In the genomic region with DNA sequence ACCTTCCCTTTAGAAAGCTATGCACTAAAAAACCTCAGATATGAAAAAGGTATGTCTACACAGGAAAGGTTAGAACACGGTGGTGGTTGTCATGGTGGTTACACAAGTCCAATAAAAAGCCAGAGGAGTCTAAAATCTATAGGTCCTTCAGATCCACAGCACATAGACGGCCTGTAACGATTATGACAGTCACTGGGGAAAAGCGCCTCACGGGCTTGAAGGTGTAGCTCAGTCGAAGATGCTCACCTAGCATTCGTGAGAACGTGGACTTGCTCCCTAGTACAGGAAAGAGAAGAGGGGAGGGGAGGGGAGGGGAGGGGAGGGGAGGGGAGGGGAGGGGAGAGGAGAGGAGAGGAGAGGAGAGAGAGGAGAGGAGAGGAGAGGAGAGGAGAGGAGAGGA, we compare ENCODE assay signal across 41 mouse cellular contexts. TPM values are rescaled to one million over a fixed set of nuclear protein-coding genes. Genes with fewer than 3 reads are reported as not detected.
"Had no signal": no experiment of that assay in that cellular context is flagged by ENCODE, and none has a peak within 500 bp of the region (broad histone marks: within the 10 kb centered on the region; RNA-seq: fewer than 3 reads in every experiment).

No protein-coding gene starts in this region.

- H3K4me2 ChIP-seq: limb, embryonic 12.5 days; limb, embryonic 13.5 days; limb, embryonic 15.5 days; liver, embryonic 11.5 days; liver, embryonic 12.5 days; liver, embryonic 13.5 days; liver, embryonic 15.5 days; lung, embryonic 14.5 days; lung, embryonic 15.5 days; midbrain, embryonic 11.5 days; midbrain, embryonic 12.5 days; midbrain, embryonic 13.5 days; midbrain, embryonic 15.5 days; neural tube, embryonic 12.5 days had no signal

- H3K27ac ChIP-seq: limb, embryonic 10.5 days; limb, embryonic 12.5 days; limb, embryonic 13.5 days; limb, embryonic 15.5 days; liver, embryonic 12.5 days; liver, embryonic 13.5 days; liver, embryonic 14.5 days; liver, embryonic 15.5 days; lung, embryonic 15.5 days; macrophage; midbrain, embryonic 10.5 days; midbrain, embryonic 12.5 days; midbrain, embryonic 13.5 days; midbrain, embryonic 15.5 days; neural tube, embryonic 12.5 days had no signal

- H3K9ac ChIP-seq: limb, embryonic 12.5 days; limb, embryonic 13.5 days; limb, embryonic 15.5 days; liver, embryonic 12.5 days; liver, embryonic 13.5 days; liver, embryonic 14.5 days; liver, embryonic 15.5 days; liver, postnatal 0 days; lung, embryonic 14.5 days; lung, embryonic 15.5 days; midbrain, embryonic 12.5 days; midbrain, embryonic 13.5 days; midbrain, embryonic 15.5 days; neural tube, embryonic 12.5 days had no signal

- H3K27me3 ChIP-seq: limb, embryonic 15.5 days; liver, embryonic 13.5 days; lung, embryonic 15.5 days; midbrain, embryonic 12.5 days; midbrain, embryonic 13.5 days; midbrain, embryonic 15.5 days; neural tube, embryonic 12.5 days had no signal

- DNase-seq: left cerebral cortex, postnatal 4 days; liver; liver, embryonic 13.5 days; liver, postnatal 0 days; lung, adult 18-20 months; lung, adult 2 months; lung, embryonic 14.5 days; lung, postnatal 10 days; lung, postnatal 14 days; lung, postnatal 36 days; lung, postnatal 4 days; midbrain, embryonic 14.5 days had no signal

- H3K36me3 ChIP-seq: limb, embryonic 10.5 days; limb, embryonic 12.5 days; limb, embryonic 13.5 days; limb, embryonic 15.5 days; liver, embryonic 12.5 days; liver, embryonic 13.5 days; liver, embryonic 15.5 days; lung, embryonic 15.5 days; midbrain, embryonic 10.5 days; midbrain, embryonic 12.5 days; midbrain, embryonic 13.5 days; midbrain, embryonic 15.5 days; neural tube, embryonic 12.5 days had no signal

- H3K9me3 ChIP-seq: limb, embryonic 10.5 days; limb, embryonic 15.5 days; liver, embryonic 12.5 days; liver, embryonic 13.5 days; liver, embryonic 15.5 days; lung, embryonic 15.5 days; midbrain, embryonic 10.5 days; midbrain, embryonic 13.5 days; midbrain, embryonic 15.5 days; neural tube, embryonic 12.5 days had no signal

- H3K4me1 ChIP-seq: liver, embryonic 12.5 days; liver, embryonic 13.5 days; liver, embryonic 15.5 days; midbrain, embryonic 10.5 days; midbrain, embryonic 12.5 days; midbrain, embryonic 13.5 days; midbrain, embryonic 15.5 days; neural tube, embryonic 12.5 days had no signal

- H3K4me3 ChIP-seq: limb, embryonic 10.5 days; limb, embryonic 12.5 days; limb, embryonic 13.5 days; limb, embryonic 15.5 days; liver, embryonic 12.5 days; liver, embryonic 13.5 days; liver, embryonic 15.5 days; lung, embryonic 15.5 days; megakaryocyte, embryonic 14.5 days; midbrain, embryonic 10.5 days; midbrain, embryonic 12.5 days; midbrain, embryonic 13.5 days; midbrain, embryonic 15.5 days; myocyte; neural tube, embryonic 12.5 days had no signal

- ATAC-seq: liver, embryonic 12.5 days; liver, postnatal 0 days; lung, postnatal 0 days; midbrain, embryonic 13.5 days; midbrain, embryonic 15.5 days; midbrain, embryonic 16.5 days had no signal

RNA-seq across cellular contexts. Expression of a gene that starts 9.2 kb away (rescaled TPM):
- total RNA-seq: left cerebral cortex, postnatal 25 days; left cerebral cortex, postnatal 36 days; liver, adult 2 months; megakaryocyte, adult 5-6 weeks; megakaryocyte-erythroid progenitor cell, adult 5-6 weeks; midbrain, postnatal 0 days; monocyte, adult 5-6 weeks had no signal
- polyA plus RNA-seq: limb, embryonic 10.5 days; limb, embryonic 11.5 days; liver, embryonic 12.5 days; liver, embryonic 13.5 days; midbrain, embryonic 10.5 days; midbrain, embryonic 11.5 days; midbrain, embryonic 12.5 days; midbrain, embryonic 13.5 days; midbrain, embryonic 14.5 days; midbrain, embryonic 15.5 days; midbrain, embryonic 16.5 days; midbrain, postnatal 0 days; neural tube, embryonic 11.5 days; neural tube, embryonic 12.5 days had no signal
